Mouse (Mus musculus) layer of hippocampus, postnatal 10 days (tissue): Measurements from ENCODE around the gene Rcbtb1. TPM values are rescaled to one million over a fixed set of nuclear protein-coding genes. Genes with fewer than 3 reads are reported as not detected.
"Not testable (repeated sequence)": the region's sequence is repeated elsewhere in the genome, so short reads cannot be mapped to it uniquely, and the experiment has no call there.

Source experiments
- DNase-seq, 2 experiments: peaks; one replicate each; pipeline ENCODE4 v3.0.0; 2021; ENCODE audit warnings: low spot score in 2 of 2
- total RNA-seq, 2 experiments: library from RNA; stranded (reverse); gene quantifications; 2 replicates each; pipeline ENCODE4 v1.2.3; 2021

Gene Rcbtb1
- total RNA-seq, 2 experiments from 2014 or later, result 30.7 to 32.3 TPM

GRCm38 (mm10) chr14:59274961-59275360, 74.0 kb downstream of the Rcbtb1 start:
- DNase-seq, result not testable (repeated sequence)

Other genes with a start within 250 kb of the Rcbtb1 start
- gene 1700129C05Rik, start 58.3 kb upstream of the Rcbtb1 start, total RNA-seq, result not detected
- not detected for gene Gm5142, start 22.5 kb upstream of the Rcbtb1 start, total RNA-seq
- gene Gm6904, start 59.0 kb downstream of the Rcbtb1 start, total RNA-seq, result not detected
- gene Phf11a, start 96.3 kb downstream of the Rcbtb1 start, total RNA-seq, result not detected
- not detected for gene Phf11b, start 140.1 kb downstream of the Rcbtb1 start, total RNA-seq
- gene Phf11d, start 164.3 kb downstream of the Rcbtb1 start, total RNA-seq, result under 1 TPM; 0.27 to 0.33 TPM
- under 1 TPM; 0.55 to 0.60 TPM for gene Phf11c, start 194.2 kb downstream of the Rcbtb1 start, total RNA-seq
- gene Setdb2, start 239.7 kb downstream of the Rcbtb1 start, total RNA-seq, result 1 to 10 TPM; 5.6 to 6.3 TPM
- 10 to 100 TPM; 17.3 to 25.8 TPM for gene Cab39l, start 239.8 kb downstream of the Rcbtb1 start, total RNA-seq